Mouse (Mus musculus) adrenal gland, postnatal 25 days (tissue): ENCODE results near the gene Snapin. TPM values are rescaled to one million over a fixed set of nuclear protein-coding genes. Genes with fewer than 3 reads are reported as not detected.

Experiments used
- DNase-seq: peaks from one replicate; pipeline ENCODE4 v3.0.0; 2021; ENCODE audit warnings: mixed read lengths
- total RNA-seq: library from RNA; stranded (reverse); gene quantifications from 2 replicates; pipeline ENCODE4 v1.2.3, GENCODE M21; 2021

Gene Snapin
- total RNA-seq, 1 experiment from 2014 or later: 74.0 TPM

GRCm38 (mm10) chr3:90505216-90505615 is 14.4 kb upstream of the Snapin start:
- no peak for DNase-seq

GRCm38 (mm10) chr3:90503444-90503843 is 12.6 kb upstream of the Snapin start:
- DNase-seq: no peak

GRCm38 (mm10) chr3:90497597-90497996 is 6.8 kb upstream of the Snapin start:
- no peak for DNase-seq

DNA sequence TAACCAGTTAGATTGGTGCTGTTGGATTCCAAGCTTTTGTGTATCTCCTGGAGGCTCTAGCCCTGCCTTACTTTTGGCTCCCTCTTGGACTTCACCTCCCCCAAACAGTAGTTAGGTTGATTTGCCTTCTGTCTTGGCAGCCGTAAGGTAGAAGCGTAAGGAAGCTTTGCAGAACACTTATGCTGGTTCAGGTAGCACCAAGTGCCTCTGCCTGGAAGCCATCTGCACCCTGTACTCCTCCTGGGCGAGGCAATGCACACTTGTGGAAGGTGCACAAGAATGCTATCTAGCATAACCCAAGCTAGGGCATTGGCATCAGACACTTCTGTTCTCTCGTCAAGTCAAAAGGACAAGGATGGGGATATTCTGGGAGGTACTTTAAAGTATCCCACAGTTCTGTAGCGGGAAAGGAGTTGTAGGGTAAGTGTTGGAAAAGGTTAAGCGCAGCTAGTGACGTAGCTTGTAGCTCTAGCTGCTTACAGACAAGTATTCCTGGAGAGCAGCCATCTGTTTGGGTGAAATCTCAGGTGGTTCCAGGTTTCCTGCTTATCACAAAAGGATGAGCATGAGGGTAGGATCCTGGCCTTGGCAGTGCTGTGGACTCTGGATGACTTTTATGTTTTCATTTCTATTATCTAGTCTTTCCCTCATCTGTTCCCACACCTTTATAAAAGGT is 5.2 kb upstream of the Snapin start:
- DNase-seq: no peak

DNA sequence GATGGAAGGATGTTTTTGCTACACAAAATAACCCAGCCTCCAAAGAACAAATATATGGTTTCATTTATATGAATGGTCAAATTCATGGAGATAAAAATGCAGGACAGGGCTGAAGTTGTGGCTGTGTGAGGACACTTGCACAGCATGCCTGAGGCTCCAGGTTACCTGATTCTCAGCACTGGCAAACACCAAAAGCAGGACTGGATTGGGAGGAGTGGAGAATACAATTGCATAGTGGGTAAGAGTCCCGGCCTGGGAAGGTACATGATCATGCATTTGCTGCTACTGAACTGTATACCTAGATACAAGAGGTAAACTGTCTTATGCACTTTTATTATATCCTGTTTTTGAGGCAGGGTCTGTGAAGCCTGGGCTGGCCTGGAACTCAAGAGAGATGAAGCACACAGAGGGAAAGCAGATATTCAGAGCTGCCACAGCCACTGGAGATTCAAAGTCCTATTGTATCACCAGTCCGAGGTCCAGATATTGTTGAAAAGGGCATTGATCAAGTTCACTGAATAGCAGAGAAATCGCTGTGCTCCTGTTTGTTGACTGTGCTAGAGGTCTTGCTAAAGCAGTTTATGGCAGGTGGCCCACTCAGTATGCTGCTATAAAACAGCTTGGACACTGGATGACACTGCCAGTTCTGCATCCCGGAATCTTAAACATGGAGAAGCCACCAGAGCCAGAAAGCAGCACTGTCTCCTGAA is 3.2 kb upstream of the Snapin start:
- no peak for DNase-seq

- no peak for DNase-seq
Measured at GRCm38 (mm10) chr3:90491350-90491749, 517 bp upstream of the Snapin start.

DNA sequence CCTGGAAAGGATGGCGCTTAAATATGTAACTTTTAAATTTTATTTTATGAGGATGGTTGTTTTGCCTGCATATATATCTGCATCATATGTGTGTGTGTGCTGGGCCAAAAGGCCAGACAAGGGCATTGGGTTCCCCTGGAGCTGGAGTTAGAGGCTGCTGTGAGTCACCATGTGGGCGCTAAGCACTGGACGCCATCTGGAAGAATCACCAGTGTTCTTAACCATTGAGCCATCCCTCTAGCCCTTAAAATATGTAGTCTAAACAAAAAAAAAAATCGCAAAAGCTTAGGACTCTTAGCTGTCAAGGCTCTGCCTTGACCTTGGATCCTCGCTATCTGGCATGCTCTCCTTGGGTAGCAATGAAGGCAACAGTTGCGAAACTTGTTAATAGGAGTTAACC is 2.3 kb downstream of the Snapin start:
- no peak for DNase-seq

GRCm38 (mm10) chr3:90486998-90487397 is 3.8 kb downstream of the Snapin start:
- no peak for DNase-seq

DNA sequence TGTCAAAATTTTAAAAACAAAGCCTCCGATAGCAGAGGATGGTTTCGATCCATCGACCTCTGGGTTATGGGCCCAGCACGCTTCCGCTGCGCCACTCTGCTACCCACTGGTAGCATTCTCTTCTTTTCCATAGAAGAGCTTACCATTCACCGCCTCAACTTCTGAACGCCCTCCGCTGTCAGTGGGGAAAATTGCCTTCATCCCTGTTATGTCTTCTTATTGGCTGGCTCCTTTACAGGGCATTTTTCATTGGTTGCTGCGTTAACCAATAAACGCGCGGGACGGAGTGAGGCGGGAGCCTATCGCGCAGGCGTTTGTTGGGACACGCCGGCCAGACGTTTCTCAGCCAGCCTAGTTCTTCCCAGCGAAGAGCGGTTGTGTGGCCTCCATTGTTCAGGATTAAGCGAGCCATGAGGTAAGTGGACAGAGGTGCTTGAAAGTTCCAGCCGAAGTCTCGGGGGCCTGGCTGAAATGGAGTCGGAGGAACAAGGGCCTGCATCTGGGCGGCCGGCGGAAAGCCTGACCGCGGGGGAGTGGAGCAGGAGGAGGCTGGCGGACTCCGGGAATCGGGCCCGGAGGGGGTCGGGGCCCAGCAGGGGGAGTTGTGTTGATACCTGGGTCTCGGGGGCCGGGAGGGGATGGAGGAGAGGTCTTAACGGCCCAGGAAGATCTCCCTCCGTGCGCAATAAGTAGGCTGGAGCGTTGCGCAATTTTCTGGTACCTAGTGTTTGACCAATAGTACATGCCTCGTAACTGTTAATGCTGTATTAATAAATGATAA is 14.8 kb downstream of the Snapin start, which contains the start of gene Ilf2:
TSS of gene Ilf2 (plus strand) at position 296 of the 781 bp plus-strand sequence.
- peak; percentile 90 for DNase-seq

- no peak for DNase-seq
Measured at GRCm38 (mm10) chr3:90475151-90475830, 15.5 kb downstream of the Snapin start.

DNA sequence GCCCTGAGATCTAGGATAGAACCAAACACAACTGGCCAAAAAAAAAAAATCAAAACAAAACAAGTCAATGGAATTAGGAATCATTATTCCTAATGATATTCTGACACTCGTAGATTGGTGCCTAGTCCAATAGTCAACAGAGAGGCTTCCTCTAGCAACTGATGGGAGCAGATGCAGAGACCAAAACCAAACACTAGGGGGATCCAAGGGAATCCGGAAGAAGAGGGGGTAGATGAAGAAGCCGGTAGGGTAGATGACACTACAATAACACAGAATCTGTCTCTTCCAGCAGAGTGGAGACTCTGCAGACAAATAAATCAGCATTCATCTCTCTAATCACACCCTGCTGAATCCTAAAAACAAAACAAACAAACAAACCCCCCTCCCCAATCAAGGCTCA is 18.6 kb downstream of the Snapin start:
- peak; percentile 30 for DNase-seq

- DNase-seq: no peak
Measured at GRCm38 (mm10) chr3:90467618-90468300, 23.1 kb downstream of the Snapin start.

DNA sequence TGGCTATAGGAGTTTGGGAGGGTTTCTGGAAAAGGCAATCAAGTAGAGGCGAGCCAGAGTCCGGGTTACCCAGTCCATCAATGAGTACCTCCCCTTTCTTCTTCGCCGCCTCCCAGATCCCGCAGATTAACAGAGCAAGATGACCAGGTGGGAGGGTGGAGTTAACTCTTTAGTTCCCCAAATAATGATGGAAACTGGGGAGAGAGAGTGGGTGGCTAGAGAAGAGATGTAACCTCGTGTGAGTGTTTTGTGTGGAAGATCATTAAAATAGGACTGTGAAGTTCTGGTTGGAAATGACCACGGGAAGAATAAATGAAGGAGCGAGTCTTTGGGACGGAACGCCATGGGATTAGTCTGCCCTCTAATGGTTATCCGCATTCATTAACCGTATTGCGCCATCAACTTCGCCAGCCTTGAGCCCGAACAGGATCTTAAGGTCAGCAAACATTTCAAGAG is 24.5 kb downstream of the Snapin start:
- peak; percentile 67 for DNase-seq

DNA sequence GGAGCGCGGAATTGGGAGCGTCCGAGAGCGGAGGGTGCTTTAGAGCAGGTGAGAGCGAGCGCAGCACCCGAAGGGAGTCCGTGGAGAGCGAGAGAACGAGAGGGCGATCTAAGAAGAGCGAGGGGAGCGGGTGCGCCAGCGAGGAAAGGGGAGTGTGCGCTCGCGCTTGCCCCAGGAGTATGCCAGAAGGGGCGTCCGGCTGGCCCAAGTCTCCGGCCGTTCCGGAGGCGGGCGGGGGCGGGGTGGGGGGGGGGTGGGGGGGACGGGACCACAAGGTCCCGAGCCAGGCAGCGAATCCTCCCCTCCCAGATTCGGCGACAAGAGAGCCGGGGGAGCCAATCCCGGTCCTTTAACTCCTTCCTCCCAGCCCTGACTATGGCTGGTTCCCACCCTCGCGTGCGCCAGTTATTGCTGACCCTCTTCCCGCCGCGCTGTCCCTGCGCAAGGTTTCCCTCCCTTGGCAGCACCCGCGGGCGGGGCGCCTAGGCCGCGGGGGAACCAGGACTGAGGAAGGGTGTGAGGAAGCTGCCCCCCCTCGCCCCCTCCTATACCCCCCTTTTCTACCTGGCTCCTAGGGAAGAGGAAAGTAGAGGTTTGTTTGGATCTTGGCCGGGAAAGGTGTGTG is 25.0 kb downstream of the Snapin start, which contains the start of gene Npr1:
TSS of gene Npr1 (minus strand) at position 181 of the 625 bp plus-strand sequence.
- peak; percentile 72 for DNase-seq

DNA sequence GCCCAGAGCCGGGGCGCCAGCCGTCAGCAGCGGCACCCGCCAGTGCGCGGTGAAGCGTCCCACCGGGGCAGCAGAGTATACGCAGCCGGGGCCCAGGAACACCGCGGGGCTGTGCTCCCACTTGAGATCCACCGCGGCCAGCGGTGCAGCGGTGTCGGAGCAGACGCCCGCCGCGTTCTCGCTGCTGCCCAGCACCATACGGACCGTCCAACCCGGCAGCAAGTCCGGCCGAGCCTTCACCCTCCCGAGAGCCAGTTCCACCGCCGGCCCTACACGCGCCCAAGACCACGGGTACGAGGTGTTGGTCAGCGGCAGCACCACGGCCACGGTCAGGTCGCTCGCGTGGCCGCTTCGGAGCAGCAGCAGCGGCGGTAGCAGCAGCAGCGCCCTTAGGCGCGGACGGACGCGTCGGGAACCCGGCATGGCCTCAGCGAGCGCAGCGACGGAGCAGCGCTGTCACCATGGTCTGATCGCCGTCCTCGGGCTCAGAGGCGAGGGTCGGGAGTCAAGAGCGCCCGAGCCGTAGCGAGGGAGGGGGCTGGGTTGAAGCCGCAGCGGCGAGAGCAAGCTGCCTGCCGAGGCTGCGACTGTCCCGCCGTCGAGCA is 25.6 kb downstream of the Snapin start:
- peak; percentile 47 for DNase-seq

DNA sequence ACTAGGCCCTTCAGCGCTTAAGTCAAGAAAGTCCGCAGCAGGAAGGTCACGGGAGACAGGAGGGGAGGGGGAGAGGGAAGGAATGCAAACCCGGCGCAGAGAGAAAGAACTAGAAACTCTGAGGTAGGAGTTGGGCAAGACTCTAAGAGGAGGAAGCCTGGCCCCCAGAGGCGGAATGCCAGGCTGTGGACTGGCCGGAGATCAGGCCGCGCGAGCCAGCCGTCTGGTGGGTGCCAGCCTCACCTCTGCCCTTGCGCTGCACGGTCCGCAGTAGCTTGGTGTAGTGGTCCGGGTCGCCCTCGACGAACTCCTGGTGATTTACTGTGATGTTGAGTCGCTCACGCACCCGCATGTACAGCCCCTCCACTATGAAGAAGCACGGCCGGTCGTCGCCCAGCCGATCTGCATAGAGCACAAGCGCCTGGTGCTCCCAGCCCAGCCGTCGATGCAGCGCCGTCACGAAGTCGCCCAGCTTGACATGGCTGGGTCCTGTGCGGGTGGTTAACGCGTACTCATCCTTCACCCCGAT is 26.2 kb downstream of the Snapin start:
- peak; percentile 67 for DNase-seq

DNA sequence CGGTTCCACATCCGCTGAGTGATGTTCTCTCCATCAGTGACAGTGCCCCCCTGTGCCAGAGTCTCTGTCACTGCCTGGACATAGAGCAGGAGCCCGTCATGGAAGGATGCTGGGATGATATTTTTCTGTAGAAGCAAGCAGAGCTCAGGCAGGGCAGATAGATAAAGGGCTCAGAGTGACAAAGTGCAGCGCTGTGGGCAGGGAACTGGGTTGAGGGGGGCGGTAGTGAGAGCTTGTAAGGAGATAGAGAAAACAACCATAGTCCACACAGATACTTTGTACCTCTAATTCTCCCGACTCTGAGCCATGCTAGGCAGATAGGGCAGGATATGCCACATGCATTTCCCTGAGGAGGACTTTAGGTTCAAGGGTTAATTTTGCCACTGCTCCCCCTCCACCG is 28.3 kb downstream of the Snapin start:
- DNase-seq: no peak

GRCm38 (mm10) chr3:90461935-90462334 is 28.9 kb downstream of the Snapin start:
- DNase-seq: no peak

- no peak for DNase-seq
Measured at GRCm38 (mm10) chr3:90460315-90460714, 30.5 kb downstream of the Snapin start.

DNA sequence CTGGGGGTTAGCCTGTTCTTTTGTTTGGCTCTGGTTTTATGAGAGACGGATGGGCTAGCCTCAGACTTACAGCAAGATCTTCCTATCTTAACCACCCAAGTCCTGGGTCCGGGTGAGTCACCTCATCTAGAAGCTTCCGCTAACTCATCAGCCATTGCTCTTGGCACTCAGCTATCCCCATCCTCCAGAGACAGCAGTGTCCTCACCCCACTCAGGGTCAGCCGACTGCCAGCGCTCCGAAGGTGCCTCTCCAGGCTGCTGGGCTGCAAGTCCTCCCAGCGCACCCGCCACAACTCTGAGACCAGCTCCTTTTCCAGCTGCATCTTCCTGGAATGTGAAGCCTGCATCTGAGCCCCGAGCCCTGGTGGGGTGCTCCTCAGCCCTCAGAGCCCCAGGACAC is 31.1 kb downstream of the Snapin start:
- DNase-seq: no peak
